Mouse (Mus musculus) limb, embryonic 14.5 days (tissue): ENCODE data around the gene Pabpc4. TPM values are rescaled to one million over a fixed set of nuclear protein-coding genes. Genes with fewer than 3 reads are reported as not detected.

Experiments
- ATAC-seq: fragments of 200-750 bp; cut with Nextera tagmentation; 2 replicates; pipeline ENCODE4 v1.8.0; 2017; ENCODE audit warnings: low read depth, moderate number of reproducible peaks, moderate TSS enrichment; ENCODE audit not compliant: low FRiP score
- DNase-seq: peaks from one replicate; pipeline ENCODE4 v3.0.0-alpha.2; 2015; ENCODE audit warnings: low spot score
- H3K27ac ChIP-seq: fragments of 300-500 bp; sonication (generic); replicated peaks from 2 replicates; pipeline ENCODE4 v1.5.1; 2014; ENCODE audit warnings: low read depth, mild to moderate bottlenecking, low read length, moderate library complexity, mixed read lengths
- H3K27me3 ChIP-seq: fragments of 300-500 bp; sonication (generic); 2 replicates; pipeline ENCODE4 v1.6.1; 2014; ENCODE audit warnings: low read length, mixed read lengths; ENCODE audit not compliant: control insufficient read depth, insufficient read depth
- H3K36me3 ChIP-seq: fragments of 300-500 bp; sonication (generic); 2 replicates; pipeline ENCODE4 v1.6.1; 2014; ENCODE audit warnings: mild to moderate bottlenecking, low read length, moderate library complexity, mixed read lengths; ENCODE audit not compliant: control insufficient read depth, insufficient read depth
- H3K4me1 ChIP-seq: fragments of 300-500 bp; sonication (generic); 2 replicates; pipeline ENCODE4 v1.6.1; 2014; ENCODE audit warnings: antibody characterized with exemption, low read length, mixed read lengths; ENCODE audit not compliant: control insufficient read depth, insufficient read depth
- H3K4me2 ChIP-seq: fragments of 300-500 bp; sonication (generic); replicated peaks from 2 replicates; pipeline ENCODE4 v1.6.1; 2014; ENCODE audit warnings: low read depth, mild to moderate bottlenecking, low read length, moderate library complexity; ENCODE audit not compliant: severe bottlenecking
- H3K4me3 ChIP-seq: fragments of 300-500 bp; sonication (generic); replicated peaks from 2 replicates; pipeline ENCODE4 v1.5.1; 2014; ENCODE audit warnings: low read length
- H3K9ac ChIP-seq: fragments of 300-500 bp; sonication (generic); 2 replicates; pipeline ENCODE4 v1.6.1; 2014; ENCODE audit warnings: mild to moderate bottlenecking, low read depth, low read length, moderate library complexity; ENCODE audit not compliant: severe bottlenecking
- H3K9me3 ChIP-seq: fragments of 300-500 bp; sonication (generic); 2 replicates; pipeline ENCODE4 v1.6.1; 2016; ENCODE audit warnings: low read length; ENCODE audit not compliant: control insufficient read depth
- POLR2A ChIP-seq: fragments of 200-500 bp; IDR thresholded peaks from 2 replicates; pipeline ENCODE4 v1.8.0; 2012; ENCODE audit warnings: inconsistent platforms, mild to moderate bottlenecking, moderate library complexity, borderline replicate concordance; ENCODE audit not compliant: insufficient read depth, insufficient read length; ENCODE audit errors: extremely low read depth
- WGBS: fragments of 180-500 bp; shearing (Covaris S2); extraction: QIAGEN DNeasy Blood & Tissue Kit; methylation state at CpG from one replicate; pipeline ENCODE4 v1.1.7; 2014; 5-methylcytosine and 5-hydroxymethylcytosine counted together
- polyA plus RNA-seq, 2 experiments: library from polyadenylated mRNA; depleted of rRNA in 1 of 2; stranded (reverse) in 1 of 2; unstranded in 1 of 2; fragments of >200 nt; fragmentation: Nextera tagmentation in 1 of 2; extraction: Ambion mirVana in 1 of 2; gene quantifications; 2 replicates each; pipeline versions ENCODE4 v1.2.1 to v1.2.3; 2012 to 2014

The Pabpc4 gene
- polyA plus RNA-seq, 2 experiments, result 59.1 to 147 TPM

GRCm38 (mm10) chr4:123295516-123296147, 33.5 kb downstream of the Pabpc4 start:
- WGBS, result 90% methylated on average over 21 of the region's 21 CpGs
- Histone ChIP-seq H3K4me2 (no peak overlapping the region), H3K9ac (no peak overlapping the region), H3K4me1 (no peaks in the 10 kb centered on the region), H3K4me3 (no peak overlapping the region), H3K27me3 (no peaks in the 10 kb centered on the region), H3K27ac (no peak overlapping the region), H3K36me3 (peaks cover 95% of the 10 kb centered on the region), H3K9me3 (no peaks in the 10 kb centered on the region)
- no peak for TF ChIP-seq POLR2A
- ATAC-seq, result no peak
- no peak for DNase-seq

- H3K27ac ChIP-seq, result no peak overlapping the region
- H3K9me3 ChIP-seq, result no peaks in the 10 kb centered on the region
- no peaks in the 10 kb centered on the region for H3K27me3 ChIP-seq
- WGBS, result 79% methylated on average over 5 of the region's 5 CpGs
- ATAC-seq, result no peak
- no peak overlapping the region for H3K4me3 ChIP-seq
- no peaks in the 10 kb centered on the region for H3K4me1 ChIP-seq
- H3K36me3 ChIP-seq, result peaks cover 91% of the 10 kb centered on the region
- DNase-seq, result no peak
- H3K9ac ChIP-seq, result no peak overlapping the region
- H3K4me2 ChIP-seq, result no peak overlapping the region
- TF ChIP-seq POLR2A, result no peak
Measured at GRCm38 (mm10) chr4:123296148-123296534, 34.0 kb downstream of the Pabpc4 start.

GRCm38 (mm10) chr4:123297195-123297960, 35.2 kb downstream of the Pabpc4 start:
- H3K9ac ChIP-seq, result no peak overlapping the region
- no peaks in the 10 kb centered on the region for H3K4me1 ChIP-seq
- TF ChIP-seq POLR2A, result no peak
- no peaks in the 10 kb centered on the region for H3K27me3 ChIP-seq
- 93% methylated on average over 21 of the region's 22 CpGs for WGBS
- no peak for DNase-seq
- H3K9me3 ChIP-seq, result no peaks in the 10 kb centered on the region
- H3K4me2 ChIP-seq, result no peak overlapping the region
- H3K36me3 ChIP-seq, result peaks cover 87% of the 10 kb centered on the region
- H3K27ac ChIP-seq, result no peak overlapping the region
- ATAC-seq, result no peak
- no peak overlapping the region for H3K4me3 ChIP-seq

GRCm38 (mm10) chr4:123298226-123298625, 36.1 kb downstream of the Pabpc4 start:
- WGBS, result 84% methylated on average over 4 of the region's 4 CpGs
- peaks cover 87% of the 10 kb centered on the region for H3K36me3 ChIP-seq
- no peak for DNase-seq
- H3K4me2 ChIP-seq, result no peak overlapping the region
- TF ChIP-seq POLR2A, result no peak
- no peak overlapping the region for H3K4me3 ChIP-seq
- H3K9me3 ChIP-seq, result no peaks in the 10 kb centered on the region
- H3K9ac ChIP-seq, result no peak overlapping the region
- no peaks in the 10 kb centered on the region for H3K4me1 ChIP-seq
- no peak for ATAC-seq
- no peaks in the 10 kb centered on the region for H3K27me3 ChIP-seq
- H3K27ac ChIP-seq, result no peak overlapping the region

- no peak for TF ChIP-seq POLR2A
- ATAC-seq (no peak), DNase-seq (no peak)
- H3K4me1 ChIP-seq, result no peaks in the 10 kb centered on the region
- 91% methylated on average over 11 of the region's 11 CpGs for WGBS
- no peak overlapping the region for H3K4me3 ChIP-seq
- H3K4me2 ChIP-seq, result no peak overlapping the region
- H3K9ac ChIP-seq, result no peak overlapping the region
- peaks cover 87% of the 10 kb centered on the region for H3K36me3 ChIP-seq
- H3K27me3 ChIP-seq, result no peaks in the 10 kb centered on the region
- H3K9me3 ChIP-seq, result no peaks in the 10 kb centered on the region
- no peak overlapping the region for H3K27ac ChIP-seq
Measured at GRCm38 (mm10) chr4:123298980-123299670, 37.0 kb downstream of the Pabpc4 start.
